Mouse (Mus musculus) neural tube, embryonic 12.5 days (tissue): ENCODE data around the gene Phf19. TPM values are rescaled to one million over a fixed set of nuclear protein-coding genes. Genes with fewer than 3 reads are reported as not detected.
A peak's percentile ranks its signal among the peaks of the same experiment; 100 is the strongest.

Source experiments
- ATAC-seq: fragments of 200-750 bp; cut with Nextera tagmentation; 2 replicates; pipeline ENCODE4 v1.8.0; 2017; ENCODE audit warnings: low read depth, mild to moderate bottlenecking, moderate TSS enrichment, moderate library complexity; ENCODE audit not compliant: low FRiP score
- H3K27ac ChIP-seq: fragments of 300-500 bp; sonication (generic); 2 replicates; pipeline ENCODE4 v1.5.1; 2016
- H3K27me3 ChIP-seq: fragments of 300-500 bp; sonication (generic); replicated peaks from 2 replicates; pipeline ENCODE4 v1.6.1; 2016; ENCODE audit warnings: mild to moderate bottlenecking
- H3K36me3 ChIP-seq: fragments of 300-500 bp; sonication (generic); 2 replicates; pipeline ENCODE4 v1.6.1; 2016; ENCODE audit warnings: mild to moderate bottlenecking
- H3K4me1 ChIP-seq: fragments of 300-500 bp; sonication (generic); 2 replicates; pipeline ENCODE4 v1.6.1; 2016
- H3K4me2 ChIP-seq: fragments of 300-500 bp; sonication (generic); replicated peaks from 2 replicates; pipeline ENCODE4 v1.6.1; 2016; ENCODE audit warnings: mild to moderate bottlenecking
- H3K4me3 ChIP-seq: fragments of 300-500 bp; sonication (generic); 2 replicates; pipeline ENCODE4 v1.5.1; 2016
- H3K9ac ChIP-seq: fragments of 300-500 bp; sonication (generic); 2 replicates; pipeline ENCODE4 v1.6.1; 2016; ENCODE audit warnings: mild to moderate bottlenecking
- H3K9me3 ChIP-seq: fragments of 300-500 bp; sonication (generic); 2 replicates; pipeline ENCODE4 v1.6.1; 2016; ENCODE audit warnings: mild to moderate bottlenecking
- WGBS: fragments of 180-500 bp; shearing (Covaris S2); methylation state at CpG from one replicate; pipeline ENCODE4 v1.1.7; 2016; 5-methylcytosine and 5-hydroxymethylcytosine counted together
- polyA plus RNA-seq: library from polyadenylated mRNA; unstranded; fragments of >200 nt; fragmentation: Nextera tagmentation; extraction: Ambion mirVana; gene quantifications from 2 replicates; pipeline ENCODE4 v1.2.1, GENCODE M21; 2016

The Phf19 gene
- polyA plus RNA-seq, result 1.1 and 1.3 TPM in 2 replicates

DNA sequence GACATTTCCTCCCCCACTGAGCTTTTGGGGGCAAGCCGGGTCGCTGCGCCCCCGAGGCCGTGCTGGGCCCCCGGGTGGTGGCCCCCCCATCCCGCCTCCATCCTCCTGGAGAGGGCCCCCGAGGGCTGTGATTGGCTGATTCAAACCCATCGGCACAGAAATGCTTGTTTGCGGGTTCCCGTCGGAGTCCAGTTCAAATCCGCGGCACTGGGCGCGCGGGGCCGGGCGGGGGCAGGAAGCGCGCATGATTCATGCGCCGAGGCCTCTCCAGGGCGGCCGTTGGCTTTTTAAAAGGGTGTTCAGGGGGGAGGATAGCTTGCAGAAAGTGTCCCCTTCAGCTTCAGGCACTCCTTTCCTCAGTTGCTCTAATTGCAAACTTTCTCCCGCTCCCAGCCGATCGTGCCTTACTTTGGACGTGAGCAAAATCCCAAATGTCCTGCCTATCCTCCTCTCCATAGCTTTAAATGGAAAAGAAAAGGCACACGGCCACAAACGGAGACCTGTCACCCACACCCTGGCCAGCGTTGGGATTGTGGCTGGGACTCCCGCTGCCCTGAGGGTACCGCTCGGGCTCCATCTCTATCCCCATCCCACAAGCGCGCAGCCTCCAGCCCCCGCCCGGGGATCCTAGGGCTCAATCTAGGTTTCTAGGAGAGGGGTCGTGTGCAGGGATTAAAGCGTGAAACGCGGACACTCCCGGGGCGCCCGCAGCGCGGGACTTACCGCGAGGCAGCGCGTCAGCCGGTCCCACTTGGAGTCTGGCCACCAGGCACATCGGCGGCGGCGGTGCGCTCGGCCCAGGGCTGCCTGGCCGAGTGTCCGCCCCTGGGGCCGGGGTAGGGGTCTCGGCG, at the start of gene Phf19:
Gene Phf19, minus strand, starts transcription at position 809 of the 851 bp plus-strand sequence.
- H3K36me3 ChIP-seq, result no peaks in the 10 kb centered on the region
- H3K4me1 ChIP-seq, result peaks cover 22% of the 10 kb centered on the region
- no peaks in the 10 kb centered on the region for H3K9me3 ChIP-seq
- peak within 1 kb of the TSS; percentile 99 for H3K4me2 ChIP-seq
- peak within 1 kb of the TSS; percentile 65 for H3K9ac ChIP-seq
- peak; percentile 57 for ATAC-seq
- no peak within 1 kb of the TSS for H3K27ac ChIP-seq
- peak within 1 kb of the TSS; percentile 61 for H3K4me3 ChIP-seq
- peaks cover 45% of the 10 kb centered on the region for H3K27me3 ChIP-seq
- WGBS, result under 1% methylated on average over 61 of the region's 64 CpGs

DNA sequence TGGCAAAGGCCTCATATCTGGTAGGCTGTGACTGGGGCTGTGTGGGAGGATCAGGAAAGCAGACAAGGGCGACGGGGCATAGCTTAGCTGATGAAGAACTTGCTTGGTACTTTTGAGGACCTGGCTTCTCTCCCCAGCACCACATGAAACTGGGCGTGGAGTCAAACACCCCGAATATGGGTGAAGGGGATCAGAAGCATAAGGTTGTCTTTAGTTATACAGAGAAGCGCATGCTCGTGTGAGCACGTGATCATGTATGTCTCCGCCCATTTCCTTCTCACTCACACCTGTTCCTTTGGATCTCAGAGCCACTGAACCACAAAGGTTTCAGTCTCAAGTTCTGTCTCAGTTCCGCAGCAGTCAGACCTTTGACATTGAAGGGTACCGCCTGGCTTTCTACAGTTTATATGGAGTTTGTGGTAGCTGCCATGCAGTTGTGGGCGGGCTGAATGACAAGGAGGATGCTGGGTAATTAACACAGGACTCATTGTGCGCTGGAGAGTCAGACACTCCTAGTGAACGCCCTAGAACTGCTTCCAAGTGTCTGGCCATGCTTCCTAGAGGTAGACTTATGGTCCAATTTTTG, 49.6 kb upstream of the Phf19 start:
- H3K4me2 ChIP-seq, result no peak overlapping the region
- peaks cover 4% of the 10 kb centered on the region; the same call in 1 of the 2 replicates for H3K27me3 ChIP-seq
- no peaks in the 10 kb centered on the region for H3K36me3 ChIP-seq
- H3K4me3 ChIP-seq, result no peak overlapping the region
- no peaks in the 10 kb centered on the region for H3K9me3 ChIP-seq
- ATAC-seq, result no peak
- WGBS, result 86% methylated on average over 13 of the region's 13 CpGs
- H3K9ac ChIP-seq, result no peak overlapping the region
- H3K27ac ChIP-seq, result no peak overlapping the region
- H3K4me1 ChIP-seq, result peaks cover 3% of the 10 kb centered on the region; the same call in 1 of the 2 replicates

DNA sequence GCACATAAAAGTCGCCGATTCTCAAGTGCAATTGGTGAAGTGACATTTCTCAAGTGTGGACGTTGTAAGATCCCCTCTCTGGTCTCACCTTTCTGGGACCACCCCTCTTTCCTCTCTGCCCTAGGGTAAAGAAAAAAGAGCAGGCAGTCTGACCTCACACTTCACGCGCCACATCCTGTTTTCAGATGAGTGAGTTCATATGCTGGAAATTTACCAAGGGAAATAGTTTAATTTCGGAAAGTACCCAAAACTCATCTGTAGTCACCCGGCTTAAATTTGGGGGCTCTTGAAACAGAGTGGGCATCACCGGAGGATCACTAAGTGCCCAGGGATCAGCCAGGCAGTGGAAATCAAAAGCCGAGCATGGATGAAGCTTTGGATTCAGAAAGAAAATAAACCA, 49.1 kb upstream of the Phf19 start:
- no peak overlapping the region for H3K4me2 ChIP-seq
- no peak overlapping the region for H3K9ac ChIP-seq
- peaks cover 3% of the 10 kb centered on the region; the same call in 1 of the 2 replicates for H3K4me1 ChIP-seq
- no peak overlapping the region for H3K4me3 ChIP-seq
- H3K27me3 ChIP-seq, result peaks cover 4% of the 10 kb centered on the region; the same call in 1 of the 2 replicates
- no peak overlapping the region for H3K27ac ChIP-seq
- no peaks in the 10 kb centered on the region for H3K9me3 ChIP-seq
- H3K36me3 ChIP-seq, result no peaks in the 10 kb centered on the region
- no peak for ATAC-seq
- 87% methylated on average over 9 of the region's 9 CpGs for WGBS

DNA sequence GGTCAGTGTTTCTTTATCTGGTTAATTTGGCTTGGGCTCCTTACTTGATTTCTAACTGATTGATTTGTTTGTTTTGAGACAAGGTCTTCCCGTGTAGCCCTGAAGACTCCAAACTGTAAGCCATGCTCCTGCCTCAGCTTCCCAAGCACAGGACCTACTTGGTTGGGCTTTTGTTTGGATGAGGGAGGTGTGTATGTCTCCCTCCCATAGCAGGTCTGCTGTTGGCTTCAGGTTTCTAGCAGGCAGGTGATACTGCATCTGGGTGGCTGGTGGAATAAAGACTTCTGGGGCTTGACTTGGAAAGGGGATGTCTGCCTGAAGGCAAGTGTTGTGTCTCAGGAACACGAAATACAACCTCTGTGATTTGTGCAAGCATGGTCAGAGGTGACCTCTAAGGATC, 48.4 kb upstream of the Phf19 start:
- Histone ChIP-seq H3K4me1 (peaks cover 3% of the 10 kb centered on the region; the same call in 1 of the 2 replicates), H3K27ac (no peak overlapping the region), H3K9ac (no peak overlapping the region), H3K9me3 (no peaks in the 10 kb centered on the region), H3K36me3 (no peaks in the 10 kb centered on the region), H3K4me2 (no peak overlapping the region), H3K4me3 (no peak overlapping the region), H3K27me3 (peaks cover 4% of the 10 kb centered on the region; the same call in 1 of the 2 replicates)
- 88% methylated on average over 2 of the region's 2 CpGs for whole genome bisulfite sequencing
- ATAC-seq, result no peak

DNA sequence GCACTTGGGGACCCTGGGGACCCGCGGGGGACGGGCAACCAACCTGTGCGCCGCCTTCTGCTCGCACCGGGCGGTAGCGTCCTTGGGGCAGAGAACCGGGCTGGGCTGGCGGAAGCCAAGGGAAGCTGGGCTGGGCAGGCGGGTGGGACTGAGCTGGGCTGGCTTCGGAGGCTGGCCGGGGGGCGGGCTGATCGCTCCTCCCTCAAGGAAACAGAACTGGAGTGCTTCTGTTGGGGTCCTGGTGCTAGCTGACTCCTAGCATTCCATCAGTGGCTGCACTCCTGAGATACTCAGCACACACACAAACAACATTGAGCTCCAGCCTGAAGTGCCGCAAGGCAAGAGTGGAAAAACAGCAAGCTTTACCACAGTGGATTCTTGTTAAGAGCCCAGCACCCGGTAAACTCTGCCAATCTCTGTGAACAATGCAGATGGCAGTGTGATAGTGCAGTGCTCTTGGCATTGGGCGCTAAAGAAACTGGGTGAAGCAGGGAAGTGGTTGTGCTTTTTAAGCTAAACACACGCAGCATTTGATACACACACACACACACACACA, 47.7 kb upstream of the Phf19 start, which contains the start of gene Traf1:
Gene Traf1, minus strand, starts transcription at position 292 of the 556 bp plus-strand sequence.
- Histone ChIP-seq H3K9ac (no peak within 1 kb of the TSS), H3K9me3 (no peaks in the 10 kb centered on the region), H3K36me3 (no peaks in the 10 kb centered on the region), H3K27me3 (peaks cover 4% of the 10 kb centered on the region; the same call in 1 of the 2 replicates), H3K4me2 (peak within 1 kb of the TSS; percentile 48), H3K27ac (no peak within 1 kb of the TSS), H3K4me1 (peaks cover 3% of the 10 kb centered on the region; the same call in 1 of the 2 replicates), H3K4me3 (no peak within 1 kb of the TSS)
- no peak for ATAC-seq
- 18% methylated on average over 20 of the region's 20 CpGs for whole genome bisulfite sequencing

DNA sequence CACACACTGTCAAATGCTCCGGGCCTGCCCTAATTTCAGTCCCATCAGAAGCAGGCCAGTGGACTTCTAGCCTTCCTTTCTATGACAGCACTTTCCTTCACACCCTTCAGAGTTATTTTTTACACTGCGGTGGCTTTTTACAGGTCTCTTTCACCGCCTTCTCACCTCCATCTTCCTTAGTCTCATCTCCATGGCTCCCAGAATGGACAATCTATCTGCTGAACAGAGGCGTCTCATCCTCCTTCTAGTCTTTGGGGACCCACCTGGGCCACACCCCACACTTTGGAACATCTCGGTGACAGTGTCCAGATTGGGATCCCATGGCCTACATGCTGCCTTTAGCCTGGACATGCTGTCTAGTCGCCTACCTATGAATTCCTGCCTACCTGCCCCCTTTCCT, 47.1 kb upstream of the Phf19 start:
- H3K4me3 ChIP-seq, result no peak overlapping the region

DNA sequence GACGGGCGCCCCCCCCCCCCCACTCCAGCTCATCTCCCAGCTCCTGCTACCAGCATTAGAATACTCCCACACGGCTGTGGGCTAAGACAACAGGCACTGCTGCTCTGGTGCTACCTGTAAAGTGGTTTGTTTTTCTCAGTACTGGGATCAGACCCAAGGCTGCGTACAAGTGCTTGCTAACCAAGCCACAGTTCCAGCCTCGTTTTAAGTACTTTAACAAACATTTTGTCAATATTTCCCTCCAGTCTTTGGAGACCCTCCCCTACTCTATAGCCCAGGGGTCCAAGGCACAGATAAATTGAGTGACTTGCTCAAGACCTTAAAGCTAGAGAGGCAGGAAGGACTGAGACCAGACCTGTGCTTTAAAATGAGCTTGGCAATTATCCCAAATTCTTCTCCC, 46.6 kb upstream of the Phf19 start:
- Histone ChIP-seq H3K4me1 (peaks cover 3% of the 10 kb centered on the region; the same call in 1 of the 2 replicates), H3K4me2 (no peak overlapping the region), H3K4me3 (no peak overlapping the region), H3K9me3 (no peaks in the 10 kb centered on the region), H3K9ac (no peak overlapping the region), H3K27ac (no peak overlapping the region), H3K36me3 (no peaks in the 10 kb centered on the region), H3K27me3 (peaks cover 4% of the 10 kb centered on the region; the same call in 1 of the 2 replicates)
- WGBS, result 88% methylated on average over 3 of the region's 5 CpGs
- no peak for ATAC-seq

More for the DNA sequence above, 47.1 kb upstream of the Phf19 start:
- no peak overlapping the region for H3K27ac ChIP-seq
- H3K36me3 ChIP-seq, result no peaks in the 10 kb centered on the region
- 73% methylated on average over 6 of the region's 6 CpGs for WGBS
- H3K9me3 ChIP-seq, result no peaks in the 10 kb centered on the region
- no peak for ATAC-seq
- peaks cover 3% of the 10 kb centered on the region; the same call in 1 of the 2 replicates for H3K4me1 ChIP-seq
- no peak overlapping the region for H3K9ac ChIP-seq
- peaks cover 4% of the 10 kb centered on the region; the same call in 1 of the 2 replicates for H3K27me3 ChIP-seq
- peak overlapping the region; percentile 48 for H3K4me2 ChIP-seq

DNA sequence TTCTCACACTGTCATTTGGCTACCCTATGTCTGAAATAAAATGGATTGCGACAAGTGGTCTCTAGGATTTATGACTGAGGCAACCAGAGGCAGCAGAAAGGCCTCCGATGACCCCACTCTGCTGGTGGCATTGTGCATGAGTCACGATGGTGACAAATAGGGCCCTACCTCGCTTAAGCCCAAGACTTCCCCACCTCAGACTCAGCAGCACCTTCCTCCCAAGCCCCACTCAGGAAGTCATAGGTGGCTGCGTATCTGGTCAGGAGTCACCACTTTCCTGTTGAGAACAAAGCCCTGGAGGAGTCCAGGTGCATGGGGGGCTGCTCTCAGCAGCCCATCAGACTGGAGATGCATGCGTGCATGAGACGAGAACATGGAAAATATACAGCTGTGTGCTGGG, 44.8 kb upstream of the Phf19 start:
- Histone ChIP-seq H3K27me3 (peaks cover 4% of the 10 kb centered on the region; the same call in 1 of the 2 replicates), H3K36me3 (no peaks in the 10 kb centered on the region), H3K4me3 (no peak overlapping the region), H3K27ac (no peak overlapping the region), H3K4me2 (no peak overlapping the region), H3K9me3 (no peaks in the 10 kb centered on the region), H3K4me1 (no peaks in the 10 kb centered on the region; the same call in 1 of the 2 replicates), H3K9ac (no peak overlapping the region)
- no peak for ATAC-seq
- 92% methylated on average over 7 of the region's 7 CpGs for WGBS

DNA sequence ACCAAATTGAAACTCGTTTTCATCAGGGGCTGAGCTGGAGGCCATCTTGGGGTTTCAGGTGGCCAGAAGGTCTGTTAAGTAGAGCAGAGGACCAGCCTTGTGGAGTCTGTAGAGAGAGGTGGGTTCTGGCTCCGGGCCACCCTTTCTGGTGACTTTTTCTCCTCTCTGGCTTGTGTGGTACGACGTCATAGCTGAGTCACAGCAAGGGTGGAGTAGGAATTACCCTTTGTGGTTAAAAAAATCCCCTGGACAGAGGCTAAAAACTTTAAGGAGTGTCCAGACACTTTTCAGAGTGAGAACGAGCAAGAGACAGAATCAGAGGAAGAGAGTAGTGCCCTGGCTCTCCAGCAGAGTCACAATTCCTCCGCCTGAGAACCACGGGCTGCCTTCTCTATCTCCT, 44.2 kb upstream of the Phf19 start:
- no peak for ATAC-seq
- H3K4me1 ChIP-seq, result no peaks in the 10 kb centered on the region; the same call in 1 of the 2 replicates
- no peaks in the 10 kb centered on the region for H3K9me3 ChIP-seq
- no peak overlapping the region for H3K9ac ChIP-seq
- H3K27ac ChIP-seq, result no peak overlapping the region
- no peaks in the 10 kb centered on the region for H3K36me3 ChIP-seq
- H3K4me2 ChIP-seq, result no peak overlapping the region
- H3K27me3 ChIP-seq, result peaks cover 4% of the 10 kb centered on the region; the same call in 1 of the 2 replicates
- no peak overlapping the region for H3K4me3 ChIP-seq
- WGBS, result 84% methylated on average over 7 of the region's 7 CpGs

DNA sequence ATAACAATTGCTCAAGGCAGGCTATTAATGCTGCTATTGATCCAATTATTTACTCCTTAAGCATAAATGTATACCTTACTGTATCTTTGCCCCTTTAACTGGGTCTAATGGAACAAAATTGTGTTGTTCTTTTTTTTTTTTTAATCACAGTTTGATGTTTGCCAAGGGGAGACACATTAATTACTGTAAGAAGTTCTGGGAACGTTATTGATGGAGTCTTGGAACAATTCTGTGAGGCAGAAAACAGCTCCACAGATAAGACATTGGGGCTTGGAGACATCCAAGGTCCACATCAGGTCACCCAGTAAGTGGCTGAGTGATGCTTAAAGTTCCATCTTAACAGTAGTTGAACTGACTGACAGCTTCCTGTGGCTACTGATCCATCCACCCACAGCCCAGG, 43.6 kb upstream of the Phf19 start:
- H3K4me2 ChIP-seq, result no peak overlapping the region
- 87% methylated on average over 1 of the region's 1 CpGs for WGBS
- H3K9me3 ChIP-seq, result no peaks in the 10 kb centered on the region
- H3K27ac ChIP-seq, result no peak overlapping the region
- no peaks in the 10 kb centered on the region; the same call in 1 of the 2 replicates for H3K4me1 ChIP-seq
- no peak overlapping the region for H3K9ac ChIP-seq
- no peaks in the 10 kb centered on the region for H3K36me3 ChIP-seq
- no peak overlapping the region for H3K4me3 ChIP-seq
- H3K27me3 ChIP-seq, result peaks cover 4% of the 10 kb centered on the region; the same call in 1 of the 2 replicates
- no peak for ATAC-seq

DNA sequence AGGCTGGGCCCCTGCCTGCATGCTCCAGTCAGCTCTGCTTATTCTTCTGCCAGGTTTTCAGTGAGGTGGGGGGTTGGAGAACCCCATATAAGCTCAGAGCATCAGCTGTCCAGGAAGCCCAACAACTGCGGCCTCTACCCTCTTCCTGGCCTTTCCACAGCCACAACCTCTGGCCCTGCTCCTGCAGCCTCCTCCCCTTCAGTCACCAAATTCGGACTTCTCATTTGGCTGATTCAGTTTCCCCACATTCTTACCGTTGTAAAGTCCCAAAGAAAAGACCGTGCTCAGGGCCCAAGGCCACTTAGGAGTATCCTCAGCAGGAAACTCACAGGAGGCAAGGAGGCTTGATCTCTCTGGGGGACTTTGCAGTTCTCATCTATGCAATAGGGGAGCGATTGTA, 43.1 kb upstream of the Phf19 start:
- no peak overlapping the region for H3K4me3 ChIP-seq
- WGBS, result 65% methylated on average over 5 of the region's 5 CpGs
- ATAC-seq, result no peak
- H3K9ac ChIP-seq, result no peak overlapping the region
- no peaks in the 10 kb centered on the region; the same call in 1 of the 2 replicates for H3K4me1 ChIP-seq
- no peaks in the 10 kb centered on the region for H3K36me3 ChIP-seq
- no peak overlapping the region for H3K27ac ChIP-seq
- H3K4me2 ChIP-seq, result no peak overlapping the region
- no peaks in the 10 kb centered on the region for H3K9me3 ChIP-seq
- peaks cover 4% of the 10 kb centered on the region; the same call in 1 of the 2 replicates for H3K27me3 ChIP-seq

DNA sequence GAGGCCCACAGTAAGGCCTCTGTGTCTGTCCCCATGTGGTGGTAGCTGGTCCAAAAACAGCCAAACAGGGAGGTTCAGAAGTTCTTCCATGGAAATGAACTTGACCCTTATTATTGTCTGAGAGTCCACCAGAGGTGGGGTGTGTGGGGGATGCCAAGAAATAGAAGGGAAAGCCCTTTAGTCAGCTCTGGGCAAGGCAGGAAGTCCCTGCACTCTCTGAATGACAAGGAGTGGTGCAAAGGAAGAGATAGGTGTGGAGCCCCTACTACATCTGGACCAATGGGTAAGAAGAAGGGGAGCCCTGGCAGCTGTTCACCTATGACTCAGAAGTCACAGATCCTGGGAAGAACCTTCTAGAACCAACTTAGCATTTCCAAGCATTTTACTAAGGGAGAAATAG, 40.5 kb upstream of the Phf19 start:
- no peak overlapping the region for H3K9ac ChIP-seq
- H3K4me2 ChIP-seq, result no peak overlapping the region
- no peak overlapping the region for H3K27ac ChIP-seq
- no peaks in the 10 kb centered on the region for H3K27me3 ChIP-seq
- no peaks in the 10 kb centered on the region for H3K36me3 ChIP-seq
- no peak overlapping the region for H3K4me3 ChIP-seq
- no peaks in the 10 kb centered on the region for H3K9me3 ChIP-seq
- ATAC-seq, result no peak
- H3K4me1 ChIP-seq, result no peaks in the 10 kb centered on the region
